In genomic region chr14:55681160-55682117, GRCm38 (mm10) we compare ENCODE assay signal across 8 mouse cellular contexts. TPM values are rescaled to one million over a fixed set of nuclear protein-coding genes. Genes with fewer than 3 reads are reported as not detected.
DNase-seq lines count a peak whose midpoint lies in the region; ATAC-seq and TF ChIP-seq lines count a peak whose summit lies in the region.

Gene Tinf2, minus strand, starts transcription at chr14:55681820.

- no peaks in the 10 kb centered on the region for H3K27me3 ChIP-seq in ES-Bruce4 (ENCODE audit: control insufficient read depth, insufficient read depth, low read length, poor library complexity, severe bottlenecking)
- peaks cover 5% of the 10 kb centered on the region; the same call in 1 of the 2 replicates for H3K27me3 ChIP-seq in forebrain, embryonic 13.5 days
- no peaks in the 10 kb centered on the region for H3K27me3 ChIP-seq in liver, postnatal 0 days (ENCODE audit: insufficient read depth, low read length)
- H3K27me3 ChIP-seq in neural tube, embryonic 14.5 days (ENCODE audit: control insufficient read depth, insufficient read depth, low read length): no peaks in the 10 kb centered on the region

- TF ChIP-seq CTCF in ES-Bruce4 (IDR thresholded peaks at IDR 0.05; ENCODE audit: low read depth, low read length): peak; percentile 70
- TF ChIP-seq CTCF in liver, postnatal 0 days (IDR thresholded peaks at IDR 0.05; ENCODE audit: low read depth): peak; percentile 91

- DNase-seq in heart, postnatal 10 days: peak; percentile 94 to 96
- peak; percentile 87 for DNase-seq in large intestine, adult 2 months (ENCODE audit: low read depth, low spot score)
- DNase-seq in liver, postnatal 0 days: peak; percentile 96
- DNase-seq in testis, postnatal 10 days (ENCODE audit: low spot score): peak; percentile 94

- no peaks in the 10 kb centered on the region for H3K9me3 ChIP-seq in ES-Bruce4 (replicated peaks; ENCODE audit: control insufficient read depth, insufficient read depth, low read length, poor library complexity, severe bottlenecking)
- H3K9me3 ChIP-seq in forebrain, embryonic 13.5 days (replicated peaks): no peaks in the 10 kb centered on the region
- H3K9me3 ChIP-seq in liver, postnatal 0 days (ENCODE audit: low read length): no peaks in the 10 kb centered on the region
- H3K9me3 ChIP-seq in neural tube, embryonic 14.5 days (ENCODE audit: control insufficient read depth, low read length): no peaks in the 10 kb centered on the region

- H3K4me2 ChIP-seq in forebrain, embryonic 13.5 days: peak within 1 kb of the TSS; percentile 89
- H3K4me2 ChIP-seq in liver, postnatal 0 days (ENCODE audit: low read depth, low read length): peak within 1 kb of the TSS; percentile 76
- H3K4me2 ChIP-seq in neural tube, embryonic 14.5 days (ENCODE audit: low read depth, low read length): peak within 1 kb of the TSS; percentile 98

- intact Hi-C loops in heart, postnatal 10 days (cut with DNase I): loop anchor here (1.0 to 2.0 kb wide), 2 partner anchors 39 to 62 kb away; no protein-coding TSS in a partner anchor

- TF ChIP-seq POLR2A in ES-Bruce4 (IDR thresholded peaks at IDR 0.05; ENCODE audit: insufficient read depth, low read length): peak; percentile 55

- TF ChIP-seq EP300 in ES-Bruce4 (IDR thresholded peaks at IDR 0.05; ENCODE audit: insufficient read depth, low read depth, low read length): 0 out of 2 replicates have a peak, but pooled peaks have one; percentile 39
- peak; percentile 79 for TF ChIP-seq EP300 in liver, postnatal 0 days (IDR thresholded peaks at IDR 0.05; ENCODE audit: low read depth)

- no peaks in the 10 kb centered on the region for H3K4me1 ChIP-seq in ES-Bruce4 (ENCODE audit: control insufficient read depth, insufficient read depth, low read length)
- peaks cover 13% of the 10 kb centered on the region for H3K4me1 ChIP-seq in forebrain, embryonic 13.5 days
- H3K4me1 ChIP-seq in liver, postnatal 0 days (ENCODE audit: insufficient read depth): peaks cover 10% of the 10 kb centered on the region; the same call in 1 of the 2 replicates
- H3K4me1 ChIP-seq in neural tube, embryonic 14.5 days (ENCODE audit: control insufficient read depth, insufficient read depth, low read length): peaks cover 3% of the 10 kb centered on the region; the same call in 1 of the 2 replicates

- H3K27ac ChIP-seq in ES-Bruce4 (ENCODE audit: insufficient read depth, low read length): peak within 1 kb of the TSS; percentile 58
- H3K27ac ChIP-seq in forebrain, embryonic 13.5 days: peak within 1 kb of the TSS; percentile 80
- H3K27ac ChIP-seq in liver, postnatal 0 days (ENCODE audit: low read depth): peak within 1 kb of the TSS; percentile 82
- peak within 1 kb of the TSS; percentile 74 for H3K27ac ChIP-seq in neural tube, embryonic 14.5 days (ENCODE audit: low read depth, low read length)

- ATAC-seq in cerebellum, adult (ENCODE audit: insufficient number of reproducible peaks, low FRiP score, low TSS enrichment): peak; percentile 97
- peak; percentile 98 for ATAC-seq in forebrain, embryonic 13.5 days
- peak; percentile 96 for ATAC-seq in liver, postnatal 0 days
- peak; percentile 99 for ATAC-seq in neural tube, embryonic 14.5 days (ENCODE audit: low read depth)

- peak within 1 kb of the TSS; percentile 81 for H3K4me3 ChIP-seq in ES-Bruce4 (ENCODE audit: low read depth, low read length)
- peak within 1 kb of the TSS; percentile 66 for H3K4me3 ChIP-seq in forebrain, embryonic 13.5 days
- peak within 1 kb of the TSS; percentile 73 for H3K4me3 ChIP-seq in liver, postnatal 0 days (ENCODE audit: low read depth, low read length)
- H3K4me3 ChIP-seq in neural tube, embryonic 14.5 days (ENCODE audit: low read depth, low read length): peak within 1 kb of the TSS; percentile 65

- WGBS in forebrain, embryonic 13.5 days: under 1% methylated on average over 66 of the region's 66 CpGs
- WGBS in large intestine, adult 2 months: under 1% methylated on average over 66 of the region's 66 CpGs
- WGBS in liver, postnatal 0 days (ENCODE audit: insufficient replicate concordance): 3% methylated on average over 66 of the region's 66 CpGs
- WGBS in neural tube, embryonic 14.5 days: under 1% methylated on average over 66 of the region's 66 CpGs

- peak within 1 kb of the TSS; percentile 81 for H3K9ac ChIP-seq in ES-Bruce4 (ENCODE audit: low read depth, poor library complexity, severe bottlenecking)
- peak within 1 kb of the TSS; percentile 80 for H3K9ac ChIP-seq in forebrain, embryonic 13.5 days
- peak within 1 kb of the TSS; percentile 78 for H3K9ac ChIP-seq in liver, postnatal 0 days (replicated peaks)
- peak within 1 kb of the TSS; percentile 59 for H3K9ac ChIP-seq in neural tube, embryonic 14.5 days (replicated peaks; ENCODE audit: low read depth, low read length)

- peaks cover 38% of the 10 kb centered on the region for H3K36me3 ChIP-seq in ES-Bruce4 (ENCODE audit: control insufficient read depth, insufficient read depth, low read length, poor library complexity, severe bottlenecking)
- peaks cover 40% of the 10 kb centered on the region for H3K36me3 ChIP-seq in forebrain, embryonic 13.5 days (ENCODE audit: poor library complexity, severe bottlenecking)
- H3K36me3 ChIP-seq in liver, postnatal 0 days (replicated peaks; ENCODE audit: insufficient read depth, low read length): peaks cover 39% of the 10 kb centered on the region
- H3K36me3 ChIP-seq in neural tube, embryonic 14.5 days (ENCODE audit: control insufficient read depth, insufficient read depth, low read length): peaks cover 18% of the 10 kb centered on the region

RNA-seq across cellular contexts. Expression of gene Tinf2, which starts in this region (rescaled TPM):
- 50.9 and 63.6 TPM in 2 replicates for polyA plus RNA-seq in ES-Bruce4 (2011; ENCODE audit: insufficient read depth, insufficient read length, low read depth, missing spikeins)
- 45.1 and 51.6 TPM in 2 replicates for polyA plus RNA-seq in forebrain, embryonic 13.5 days (2015; fragmentation: Nextera tagmentation; extraction: Ambion mirVana)
- total RNA-seq in heart, postnatal 10 days (2021): 10 to 100 TPM; 14.2 to 16.5 TPM
- 16.5 and 22.5 TPM in 2 replicates for polyA plus RNA-seq in large intestine, adult 2 months (2012; rRNA removed)
- polyA plus RNA-seq in liver, postnatal 0 days (2015; fragmentation: Nextera tagmentation; extraction: Ambion mirVana): 11.5 and 14.1 TPM in 2 replicates
- 28.3 and 28.6 TPM in 2 replicates for polyA plus RNA-seq in neural tube, embryonic 14.5 days (2014; fragmentation: Nextera tagmentation; extraction: Ambion mirVana)

Comparison
In these comparisons a context has a peak if more than half of its experiments do, and no peak if none do; other contexts are left out.
1. Peak in every context shown above with its lines: DNase-seq, ATAC-seq, H3K4me3 ChIP-seq and H3K27ac ChIP-seq.